31 mouse cellular contexts compared by ENCODE assay signal in the genomic region with DNA sequence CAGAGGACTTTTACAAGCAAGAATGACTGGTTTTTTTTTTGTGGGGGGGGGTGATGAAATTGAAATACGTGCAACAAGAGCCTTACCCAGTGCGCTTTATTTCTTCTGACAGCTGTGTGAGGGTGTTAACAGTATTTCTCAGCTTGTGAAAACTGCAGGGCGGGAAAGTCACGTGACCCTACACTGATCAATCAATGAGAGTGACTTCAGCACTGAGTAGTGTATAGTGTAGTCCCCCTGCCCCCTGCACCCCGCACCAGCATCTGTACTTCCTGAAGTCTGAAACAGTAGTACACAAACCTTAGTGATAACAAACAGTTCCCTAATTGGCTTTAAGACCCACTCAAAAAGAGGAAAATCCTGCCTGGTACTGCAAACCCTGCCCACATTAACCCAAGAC.
DNase-seq lines count a peak whose midpoint lies in the region; ATAC-seq and TF ChIP-seq lines count a peak whose summit lies in the region.
"Had no signal": no experiment of that assay in that cellular context is flagged by ENCODE, and none has a peak within 500 bp of the region (broad histone marks: within the 10 kb centered on the region; RNA-seq: fewer than 3 reads in every experiment).

No protein-coding gene starts in this region.

- H3K4me1 ChIP-seq in hindbrain, embryonic 12.5 days: no peaks in the 10 kb centered on the region
- H3K4me1 ChIP-seq in hindbrain, embryonic 11.5 days (replicated peaks; ENCODE audit: control insufficient read depth, insufficient read depth, low read length): no peaks in the 10 kb centered on the region
- no peaks in the 10 kb centered on the region for H3K4me1 ChIP-seq in embryonic fibroblast, embryonic 13.5 days (ENCODE audit: control insufficient read depth, insufficient read depth, low read length)
- peaks cover 7% of the 10 kb centered on the region for H3K4me1 ChIP-seq in limb, embryonic 13.5 days
- H3K4me1 ChIP-seq: embryonic facial prominence, embryonic 13.5 days; heart, embryonic 10.5 days; heart, embryonic 15.5 days; hindbrain, embryonic 13.5 days; liver, embryonic 12.5 days; midbrain, embryonic 10.5 days; neural tube, embryonic 15.5 days; stomach, embryonic 15.5 days had no signal

- 64% methylated on average over 5 of the region's 5 CpGs for WGBS in hindbrain, embryonic 12.5 days
- WGBS in hindbrain, embryonic 11.5 days: 65% methylated on average over 5 of the region's 5 CpGs
- WGBS in limb, embryonic 13.5 days: 40% methylated on average over 5 of the region's 5 CpGs

- no peaks in the 10 kb centered on the region for H3K9me3 ChIP-seq in hindbrain, embryonic 12.5 days (replicated peaks)
- no peaks in the 10 kb centered on the region for H3K9me3 ChIP-seq in hindbrain, embryonic 11.5 days (ENCODE audit: control insufficient read depth, low read length)
- H3K9me3 ChIP-seq in limb, embryonic 13.5 days: no peaks in the 10 kb centered on the region
- H3K9me3 ChIP-seq: embryonic facial prominence, embryonic 13.5 days; heart, embryonic 10.5 days; heart, embryonic 15.5 days; hindbrain, embryonic 13.5 days; liver, embryonic 12.5 days; midbrain, embryonic 10.5 days; neural tube, embryonic 15.5 days; stomach, embryonic 15.5 days had no signal

- no peak overlapping the region for H3K4me2 ChIP-seq in hindbrain, embryonic 12.5 days (replicated peaks)
- H3K4me2 ChIP-seq in hindbrain, embryonic 11.5 days (replicated peaks; ENCODE audit: low read depth, low read length): no peak overlapping the region
- H3K4me2 ChIP-seq in limb, embryonic 13.5 days (replicated peaks): 0 out of 2 replicates have a peak overlapping the region, but pooled peaks have one; percentile 12
- H3K4me2 ChIP-seq: embryonic facial prominence, embryonic 13.5 days; heart, embryonic 15.5 days; hindbrain, embryonic 13.5 days; liver, embryonic 12.5 days; neural tube, embryonic 15.5 days; stomach, embryonic 15.5 days had no signal

- TF ChIP-seq CTCF in embryonic fibroblast, embryonic 13.5 days (IDR thresholded peaks at IDR 0.05; ENCODE audit: borderline replicate concordance, insufficient read depth, low read length): no peak

- H3K4me3 ChIP-seq in hindbrain, embryonic 12.5 days: no peak overlapping the region
- H3K4me3 ChIP-seq in hindbrain, embryonic 11.5 days (ENCODE audit: low read depth, low read length): no peak overlapping the region
- H3K4me3 ChIP-seq in embryonic fibroblast, embryonic 13.5 days (ENCODE audit: insufficient read depth, low read length): no peak overlapping the region
- no peak overlapping the region for H3K4me3 ChIP-seq in limb, embryonic 13.5 days
- H3K4me3 ChIP-seq: embryonic facial prominence, embryonic 13.5 days; erythroblast, embryonic 14.5 days; heart, embryonic 10.5 days; heart, embryonic 15.5 days; hindbrain, embryonic 13.5 days; liver, embryonic 12.5 days; midbrain, embryonic 10.5 days; neural tube, embryonic 15.5 days; stomach, embryonic 15.5 days had no signal

- H3K27me3 ChIP-seq in hindbrain, embryonic 12.5 days: no peaks in the 10 kb centered on the region
- no peaks in the 10 kb centered on the region for H3K27me3 ChIP-seq in hindbrain, embryonic 11.5 days (ENCODE audit: control insufficient read depth, insufficient read depth, low read length)
- no peaks in the 10 kb centered on the region for H3K27me3 ChIP-seq in limb, embryonic 13.5 days
- H3K27me3 ChIP-seq: CH12.LX; embryonic facial prominence, embryonic 13.5 days; heart, embryonic 15.5 days; hindbrain, embryonic 13.5 days; liver, embryonic 12.5 days; neural tube, embryonic 15.5 days; stomach, embryonic 15.5 days had no signal

- TF ChIP-seq POLR2A in embryonic fibroblast, embryonic 13.5 days (IDR thresholded peaks at IDR 0.05; ENCODE audit: low read depth, low read length): no peak

- 0 out of 2 replicates have a peak, but pooled peaks have one; percentile 38 for ATAC-seq in hindbrain, embryonic 12.5 days (ENCODE audit: low FRiP score)
- ATAC-seq in hindbrain, embryonic 11.5 days (ENCODE audit: low FRiP score): no peak
- ATAC-seq in limb, embryonic 13.5 days (ENCODE audit: low FRiP score, low read depth): peak; percentile 77
- ATAC-seq: activated CD4-positive, CD25-positive, alpha-beta regulatory T cell, adult 4 months; forebrain, postnatal 0 days; intestine, embryonic 16.5 days; liver, embryonic 12.5 days; liver, postnatal 0 days had no signal

- H3K27ac ChIP-seq in hindbrain, embryonic 12.5 days: no peak overlapping the region
- no peak overlapping the region for H3K27ac ChIP-seq in hindbrain, embryonic 11.5 days (ENCODE audit: low read depth, low read length)
- H3K27ac ChIP-seq in embryonic fibroblast, embryonic 13.5 days (ENCODE audit: insufficient read depth, low read length): peak overlapping the region; percentile 45
- H3K27ac ChIP-seq in limb, embryonic 13.5 days: no peak overlapping the region
- H3K27ac ChIP-seq: embryonic facial prominence, embryonic 13.5 days; heart, embryonic 10.5 days; heart, embryonic 15.5 days; hindbrain, embryonic 13.5 days; liver, embryonic 12.5 days; midbrain, embryonic 10.5 days; neural tube, embryonic 15.5 days; stomach, embryonic 15.5 days had no signal

- no peaks in the 10 kb centered on the region for H3K36me3 ChIP-seq in hindbrain, embryonic 12.5 days
- H3K36me3 ChIP-seq in hindbrain, embryonic 11.5 days (ENCODE audit: control insufficient read depth, insufficient read depth, low read length): no peaks in the 10 kb centered on the region
- H3K36me3 ChIP-seq in limb, embryonic 13.5 days: no peaks in the 10 kb centered on the region
- H3K36me3 ChIP-seq: embryonic facial prominence, embryonic 13.5 days; heart, embryonic 10.5 days; heart, embryonic 15.5 days; hindbrain, embryonic 13.5 days; liver, embryonic 12.5 days; midbrain, embryonic 10.5 days; neural tube, embryonic 15.5 days; stomach, embryonic 15.5 days had no signal

- H3K9ac ChIP-seq in hindbrain, embryonic 12.5 days: no peak overlapping the region
- no peak overlapping the region for H3K9ac ChIP-seq in hindbrain, embryonic 11.5 days (ENCODE audit: low read depth, low read length)
- H3K9ac ChIP-seq in limb, embryonic 13.5 days: no peak overlapping the region
- H3K9ac ChIP-seq: embryonic facial prominence, embryonic 13.5 days; forebrain, postnatal 0 days; heart, embryonic 15.5 days; hindbrain, embryonic 13.5 days; liver, embryonic 12.5 days; liver, postnatal 0 days; neural tube, embryonic 15.5 days; stomach, embryonic 15.5 days had no signal

- DNase-seq in embryo, embryonic 10.5 days (ENCODE audit: low spot score): peak; percentile 15
- no peak for DNase-seq in embryo, embryonic 11 days
- DNase-seq in hindbrain, embryonic 11.5 days (ENCODE audit: low spot score): no peak
- DNase-seq in right cerebral cortex, adult 2 months (ENCODE audit: low spot score in 2 of 2): no peak
- DNase-seq: adrenal gland, adult 8-10 months; cerebellum, adult 8-10 months; cerebellum, postnatal 25 days; forebrain, postnatal 0 days; gastrocnemius, postnatal 14 days; heart, adult 11 months; kidney, adult 9 months; kidney, postnatal 10 days; liver, postnatal 0 days; lung, postnatal 10 days; retina, postnatal 1 day; right cerebral cortex, postnatal 25 days had no signal
